Mouse (Mus musculus): Measurements from ENCODE around the gene Slc44a4.
"Not testable (repeated sequence)": the region's sequence is repeated elsewhere in the genome, so short reads cannot be mapped to it uniquely, and the experiment has no call there.

Gene Slc44a4

DNA sequence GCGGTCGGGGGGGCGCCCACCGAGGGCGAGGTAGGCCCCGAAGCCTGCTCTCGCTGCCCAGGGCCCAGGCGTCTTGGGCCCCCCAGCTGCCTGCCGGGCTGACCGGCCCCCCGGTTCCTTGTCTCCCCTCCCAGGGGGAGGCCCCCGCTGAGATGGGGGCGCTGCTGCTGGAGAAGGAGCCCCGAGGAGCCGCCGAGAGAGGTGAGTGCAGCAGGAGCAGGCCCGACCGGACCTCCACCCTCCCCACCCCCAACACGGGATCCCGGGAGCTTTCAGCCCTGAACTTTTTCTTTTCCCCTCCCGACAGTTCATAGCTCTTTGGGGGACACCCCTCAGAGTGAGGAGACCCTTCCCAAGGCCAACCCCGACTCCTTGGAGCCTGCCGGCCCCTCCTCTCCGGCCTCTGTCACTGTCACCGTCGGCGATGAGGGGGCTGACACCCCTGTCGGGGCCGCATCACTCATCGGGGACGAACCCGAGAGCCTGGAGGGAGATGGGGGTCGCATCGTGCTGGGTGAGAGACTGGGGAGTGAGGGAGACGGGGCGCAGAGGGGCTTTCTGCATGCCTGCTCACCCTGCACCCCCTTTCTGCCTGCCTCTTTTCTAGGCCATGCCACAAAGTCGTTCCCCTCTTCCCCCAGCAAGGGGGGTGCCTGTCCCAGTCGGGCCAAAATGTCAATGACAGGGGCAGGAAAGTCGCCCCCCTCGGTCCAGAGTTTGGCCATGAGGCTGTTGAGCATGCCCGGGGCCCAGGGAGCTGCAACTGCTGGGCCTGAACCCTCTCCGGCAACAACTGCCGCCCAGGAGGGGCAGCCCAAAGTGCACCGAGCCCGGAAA lies 15.0 kb upstream of the Slc44a4 start:
- DNase-seq (ENCODE audit: low spot score in 2 of 2): peak; percentile 34 to 46

DNA sequence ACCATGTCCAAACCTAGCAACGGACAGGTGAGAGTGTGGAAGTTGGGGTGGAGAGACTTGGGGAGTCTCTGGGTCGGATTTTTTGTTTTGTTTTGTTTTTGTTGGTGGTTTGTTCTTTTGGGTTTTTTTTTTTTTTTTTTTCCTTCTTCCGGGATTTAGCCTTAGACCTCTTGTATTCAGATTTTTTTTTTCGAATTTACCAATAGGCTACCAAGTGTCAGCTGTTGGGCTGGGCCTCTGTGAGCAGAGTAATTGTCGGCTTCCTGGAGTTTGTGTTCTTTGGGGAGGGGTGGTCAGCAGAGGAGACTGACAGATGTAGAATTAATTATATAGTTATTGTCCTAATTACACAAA lies 14.4 kb upstream of the Slc44a4 start:
- peak in 1 of 2 experiments; percentile 50 for DNase-seq (ENCODE audit: low spot score in 2 of 2)

DNA sequence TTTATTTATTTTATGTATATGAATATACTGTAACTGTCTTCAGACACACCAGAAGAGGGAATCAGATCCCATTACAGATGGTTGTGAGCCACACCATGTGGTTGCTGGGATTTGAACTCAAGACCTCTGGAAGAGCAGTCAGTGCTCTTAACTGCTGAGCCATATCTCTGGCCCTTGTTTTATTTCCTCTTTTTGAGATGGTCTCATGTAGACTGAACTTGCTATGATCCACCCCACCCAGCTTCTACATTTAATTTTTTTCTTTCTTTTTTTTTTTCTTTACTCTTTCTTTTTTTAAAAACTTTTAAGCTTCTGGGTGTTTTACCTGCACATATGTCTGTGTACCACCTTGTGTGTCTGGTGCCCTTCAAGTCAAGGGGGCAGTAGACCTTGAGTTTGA lies 13.4 kb upstream of the Slc44a4 start:
- not testable (repeated sequence) for DNase-seq (ENCODE audit: low spot score in 2 of 2)

DNA sequence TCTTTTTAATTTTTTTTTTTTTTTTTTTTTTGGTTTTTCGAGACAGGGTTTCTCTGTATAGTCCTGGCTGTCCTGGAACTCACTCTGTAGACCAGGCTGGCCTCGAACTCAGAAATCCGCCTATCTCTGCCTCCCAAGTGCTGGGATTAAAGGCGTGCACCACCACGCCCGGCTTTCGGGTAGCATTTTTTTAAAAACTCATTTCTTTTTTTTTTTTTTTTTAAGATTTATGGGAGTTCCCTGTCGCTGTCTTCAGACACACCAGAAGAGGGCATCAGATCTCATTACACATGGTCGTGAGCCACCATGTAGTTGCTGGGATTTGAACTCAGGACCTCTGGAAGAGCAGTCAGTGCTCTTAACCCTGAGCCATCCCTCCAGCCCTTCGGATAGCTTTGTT lies 12.3 kb upstream of the Slc44a4 start:
- not testable (repeated sequence) for DNase-seq (ENCODE audit: low spot score in 2 of 2)

DNA sequence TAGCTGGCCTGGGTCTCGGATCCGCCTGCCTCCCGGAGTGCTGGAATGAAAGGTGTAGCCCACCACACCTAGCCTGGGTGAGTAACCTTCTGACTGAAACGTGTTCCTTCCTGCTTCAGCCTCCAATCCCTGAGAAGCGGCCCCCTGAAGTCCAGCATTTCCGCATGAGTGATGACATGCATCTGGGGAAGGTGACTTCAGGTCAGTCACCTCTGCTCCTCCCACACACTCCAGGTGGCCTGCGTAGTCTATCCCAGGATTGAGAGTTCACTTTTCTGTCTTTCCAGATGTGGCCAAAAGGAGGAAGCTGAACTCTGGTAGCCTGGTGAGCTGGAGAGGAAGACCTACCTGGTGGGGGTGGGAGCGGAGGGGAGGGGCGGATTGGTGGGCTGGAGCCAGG lies 11.4 kb upstream of the Slc44a4 start:
- no peak for DNase-seq (ENCODE audit: low spot score in 2 of 2)

DNA sequence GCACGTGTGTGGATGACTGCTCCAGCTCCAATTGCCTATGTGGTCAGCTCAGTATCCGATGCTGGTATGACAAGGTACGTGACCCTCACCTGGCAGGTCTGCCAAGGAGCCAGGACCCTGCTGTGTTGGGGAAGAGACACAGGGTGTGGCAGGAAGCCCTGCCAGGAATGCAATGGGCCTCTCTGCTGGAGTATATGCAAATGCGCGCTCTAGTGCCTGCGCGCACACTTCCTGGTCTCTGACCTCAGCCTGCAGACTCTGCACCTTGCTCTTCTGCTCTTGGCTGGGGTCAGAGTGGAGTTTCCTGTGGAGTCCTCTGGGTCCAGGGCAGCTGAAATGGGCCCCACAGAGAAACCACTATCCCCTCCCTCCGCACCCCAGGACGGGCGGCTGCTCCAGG lies 3.3 kb upstream of the Slc44a4 start:
- no peak for DNase-seq (ENCODE audit: low spot score in 2 of 2)

DNA sequence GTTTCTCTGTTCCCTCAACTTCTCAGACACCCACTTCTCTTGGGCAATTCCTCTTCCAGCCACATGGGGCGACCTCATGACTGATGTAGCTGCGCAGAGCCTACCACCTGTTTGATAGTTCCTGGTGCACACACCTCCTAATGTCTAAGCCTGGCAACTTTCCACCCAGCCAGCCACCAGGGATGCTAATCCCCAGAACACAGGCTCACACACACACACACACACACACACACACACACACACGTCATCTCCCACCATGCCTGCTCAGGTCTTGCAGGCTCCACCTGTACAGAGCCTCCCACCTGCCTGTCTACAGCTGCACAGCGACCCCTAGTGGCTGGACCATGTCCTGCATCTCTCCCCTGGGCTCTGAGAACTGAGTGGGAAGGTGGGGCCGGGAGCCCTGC lies 2.3 kb upstream of the Slc44a4 start:
- DNase-seq (ENCODE audit: low spot score in 2 of 2): peak; percentile 74 to 76

DNA sequence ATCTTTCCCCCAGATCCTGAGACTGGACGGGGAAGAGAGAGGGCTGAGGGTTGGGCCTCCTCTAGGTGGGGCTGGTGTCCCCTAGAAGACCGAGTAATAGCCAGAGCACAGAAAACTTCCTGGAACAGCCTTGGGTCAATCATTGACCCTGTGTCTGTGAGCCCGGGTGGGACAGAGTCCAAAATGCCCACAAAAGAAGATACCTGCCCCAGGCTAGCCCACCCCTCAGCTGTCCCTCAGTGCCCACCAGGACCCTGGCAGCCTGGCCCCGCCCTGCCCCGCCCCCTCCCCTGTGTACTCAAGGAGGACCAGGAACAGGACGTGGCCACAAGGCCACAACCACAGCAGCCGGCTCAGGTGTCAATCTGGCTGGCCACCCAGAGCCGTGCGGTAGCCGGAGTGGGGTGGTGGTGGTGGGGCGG lies 1.2 kb downstream of the Slc44a4 start:
- DNase-seq (ENCODE audit: low spot score in 2 of 2): no peak

DNA sequence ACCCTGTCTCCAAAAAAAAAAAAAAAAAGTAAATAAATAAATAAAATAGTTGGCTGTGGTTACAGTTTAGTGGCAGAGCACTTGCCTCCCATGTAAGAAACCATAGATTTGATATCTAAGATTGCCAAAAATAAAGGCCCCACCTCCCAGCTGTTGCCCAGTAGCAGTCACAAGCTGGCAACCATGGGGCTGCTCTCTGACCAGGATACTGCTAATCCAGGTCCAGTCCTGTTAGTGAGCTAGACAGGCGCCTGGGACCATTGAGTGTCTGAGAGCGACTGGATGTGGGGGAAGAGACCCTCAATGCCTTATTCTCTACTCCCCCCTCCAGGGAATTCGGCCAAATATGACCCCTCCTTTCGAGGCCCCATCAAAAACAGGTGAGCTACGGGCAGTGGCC lies 2.0 kb downstream of the Slc44a4 start:
- DNase-seq (ENCODE audit: low spot score in 2 of 2): no peak

DNA sequence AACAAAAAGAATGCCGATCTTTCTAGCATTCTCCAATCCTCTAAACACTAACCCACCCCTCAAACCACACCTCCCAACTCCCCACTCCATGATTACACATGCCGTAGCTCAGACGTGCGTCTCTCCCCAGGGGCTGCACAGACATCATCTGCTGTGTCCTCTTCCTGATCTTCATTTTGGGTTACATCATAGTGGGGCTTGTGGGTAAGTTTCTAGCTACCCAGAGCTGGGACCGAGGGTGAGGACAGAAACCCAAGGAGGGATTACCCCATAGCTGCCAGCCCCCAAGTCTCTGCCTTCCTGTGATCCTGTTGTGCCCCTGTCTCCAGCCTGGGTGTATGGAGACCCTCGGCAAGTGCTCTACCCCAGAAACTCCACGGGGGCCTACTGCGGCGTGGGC lies 2.9 kb downstream of the Slc44a4 start:
- no peak for DNase-seq (ENCODE audit: low spot score in 2 of 2)

DNA sequence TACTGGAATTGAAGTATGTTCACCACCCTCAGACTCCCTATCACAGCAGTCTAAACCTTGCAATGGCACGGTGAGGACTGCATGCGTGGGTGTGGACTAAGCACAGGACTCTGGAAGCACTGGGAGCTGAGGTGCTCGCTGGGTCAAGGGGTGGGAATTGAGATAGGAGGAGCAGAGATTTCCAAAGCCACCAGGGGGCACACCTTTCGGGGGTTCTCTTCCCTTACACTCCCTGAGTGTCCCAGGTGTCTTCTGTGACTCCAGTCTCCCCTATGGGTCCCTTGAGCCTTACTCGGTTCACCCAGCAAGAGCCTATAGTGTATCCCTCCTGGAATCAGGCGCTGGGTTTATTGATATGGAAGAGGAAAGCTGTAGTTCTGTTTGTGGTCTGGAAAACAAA lies 8.7 kb downstream of the Slc44a4 start:
- no peak for DNase-seq (ENCODE audit: low spot score in 2 of 2)

DNA sequence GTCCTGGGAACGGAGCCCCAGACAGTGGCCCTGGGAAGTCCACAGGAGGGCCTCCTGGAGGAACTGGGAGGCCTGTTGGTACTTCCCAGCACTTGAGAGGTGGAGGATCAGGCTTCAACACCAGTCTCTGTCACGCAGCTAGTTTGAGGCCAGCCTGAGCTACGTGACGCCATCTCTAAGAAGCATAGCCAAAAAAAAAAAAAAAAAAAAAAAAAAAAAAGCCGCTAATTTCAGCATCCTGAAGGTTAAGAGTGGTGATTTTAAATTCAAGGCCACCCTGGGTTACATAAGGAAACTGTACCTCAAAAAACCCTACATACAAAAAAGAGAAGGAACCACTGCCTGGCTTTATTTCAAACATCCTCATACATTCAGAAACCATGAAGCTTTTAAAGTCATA lies 10.0 kb downstream of the Slc44a4 start:
- DNase-seq (ENCODE audit: low spot score in 2 of 2): no peak

DNA sequence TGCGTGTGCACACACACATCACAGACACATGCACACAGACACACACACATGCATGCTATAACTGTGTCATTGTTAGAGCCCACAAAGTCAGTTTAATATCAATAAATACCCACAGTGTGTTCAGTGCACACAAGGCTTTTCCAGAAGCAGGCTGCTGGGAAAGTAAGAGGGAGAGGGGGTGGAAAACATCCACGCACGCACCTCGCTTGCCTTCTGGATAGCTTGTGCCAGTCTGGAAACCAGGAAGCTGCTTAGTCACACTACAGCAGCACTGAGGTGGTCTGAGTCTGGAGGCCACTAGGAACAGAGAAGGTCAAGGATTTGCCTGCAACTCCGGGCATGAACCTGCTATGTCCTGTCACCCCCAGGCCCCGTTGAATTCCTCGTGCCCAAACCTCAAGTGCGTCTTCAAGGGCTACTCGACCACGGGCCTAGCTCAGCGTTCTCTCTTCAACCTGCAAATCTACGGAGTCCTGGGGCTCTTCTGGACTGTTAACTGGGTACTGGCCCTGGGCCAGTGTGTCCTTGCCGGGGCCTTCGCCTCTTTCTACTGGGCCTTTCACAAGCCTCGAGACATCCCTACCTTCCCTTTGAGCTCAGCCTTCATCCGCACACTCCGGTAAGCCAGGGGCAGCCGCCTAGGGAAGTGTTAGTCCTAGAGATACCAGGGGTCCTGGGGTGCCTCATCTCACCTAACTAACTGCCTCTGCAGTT lies 13.2 kb downstream of the Slc44a4 start:
- DNase-seq (ENCODE audit: low spot score in 2 of 2): no peak

DNA sequence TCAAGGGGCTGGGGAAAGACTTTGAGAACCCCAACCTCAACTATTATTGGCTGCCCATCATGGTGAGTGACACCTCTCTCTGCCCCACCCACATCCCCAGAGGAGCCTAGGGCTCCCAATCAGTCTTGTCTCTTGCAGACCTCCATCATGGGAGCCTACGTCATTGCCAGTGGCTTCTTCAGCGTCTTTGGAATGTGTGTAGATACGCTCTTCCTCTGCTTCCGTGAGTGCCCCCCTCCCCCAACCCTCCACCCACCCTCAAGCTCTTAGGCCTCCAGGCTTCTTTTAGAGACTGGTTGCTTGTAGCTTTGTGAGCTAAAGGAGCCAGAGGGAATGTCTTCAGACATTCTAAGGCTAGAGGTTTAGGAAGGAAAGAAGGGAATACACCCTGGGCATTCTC lies 14.6 kb downstream of the Slc44a4 start:
- DNase-seq (ENCODE audit: low spot score in 2 of 2): no peak

DNA sequence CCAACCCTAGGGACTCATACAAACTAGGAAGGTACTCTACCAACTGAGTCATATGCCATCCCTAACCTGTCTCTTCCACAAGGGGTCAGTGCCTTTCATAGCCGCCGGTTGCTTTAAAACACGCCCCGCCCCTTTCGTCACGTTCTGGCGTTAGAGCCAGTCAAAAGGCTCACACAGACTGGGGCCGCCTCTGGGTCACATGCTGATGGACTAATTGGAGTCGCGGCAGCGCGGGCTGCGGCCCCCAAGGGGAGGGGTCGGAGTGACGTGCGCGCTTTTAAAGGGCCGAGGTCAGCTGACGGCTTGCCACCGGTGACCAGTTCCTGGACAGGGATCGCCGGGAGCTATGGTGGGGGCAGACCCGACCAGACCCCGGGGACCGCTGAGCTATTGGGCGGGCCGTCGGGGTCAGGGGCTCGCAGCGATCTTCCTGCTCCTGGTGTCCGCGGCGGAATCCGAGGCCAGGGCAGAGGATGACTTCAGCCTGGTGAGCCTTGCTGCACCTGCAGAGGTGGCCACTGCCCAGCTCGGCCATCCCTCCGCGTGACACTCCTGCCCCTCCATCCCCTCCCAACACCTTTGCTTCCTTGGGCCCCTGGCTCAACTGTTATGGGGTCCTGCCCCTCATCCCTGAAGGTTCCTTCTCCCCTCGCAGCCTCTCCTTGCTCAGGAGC lies 16.9 kb downstream of the Slc44a4 start, which contains the start of gene Neu1:
Gene Neu1 (plus strand): TSS at position 193 of the 674 bp plus-strand sequence.
- DNase-seq (ENCODE audit: low spot score in 2 of 2): peak; percentile 98

DNA sequence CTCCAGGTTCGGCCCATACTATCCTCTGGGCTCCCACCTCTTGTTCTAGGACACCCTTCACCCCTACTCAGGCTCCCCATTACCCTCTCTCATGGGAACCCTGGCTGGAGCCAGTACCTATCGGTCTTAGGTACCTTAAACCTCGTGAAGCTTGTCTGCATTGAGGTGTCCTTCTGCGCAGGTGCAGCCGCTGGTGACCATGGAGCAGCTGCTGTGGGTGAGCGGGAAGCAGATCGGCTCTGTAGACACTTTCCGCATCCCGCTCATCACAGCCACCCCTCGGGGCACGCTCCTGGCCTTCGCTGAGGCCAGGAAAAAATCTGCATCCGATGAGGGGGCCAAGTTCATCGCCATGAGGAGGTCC lies 17.5 kb downstream of the Slc44a4 start:
- peak; percentile 48 to 52 for DNase-seq (ENCODE audit: low spot score in 2 of 2)

DNA sequence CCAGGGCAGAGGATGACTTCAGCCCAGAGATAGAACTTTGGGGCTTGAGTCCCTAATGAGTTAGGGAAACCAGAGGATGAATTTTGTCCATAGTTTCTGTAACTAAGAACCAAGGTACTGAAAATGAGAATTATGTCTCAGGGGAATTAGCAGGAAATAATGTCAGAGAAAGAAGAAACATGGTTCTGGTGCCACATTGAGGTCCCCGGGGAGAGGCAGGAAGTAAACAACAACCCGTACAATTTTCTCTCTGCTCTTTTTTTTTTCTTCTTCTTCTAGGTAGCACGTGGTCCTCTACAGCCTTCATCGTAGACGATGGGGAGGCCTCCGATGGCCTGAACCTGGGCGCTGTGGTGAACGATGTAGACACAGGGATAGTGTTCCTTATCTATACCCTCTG lies 18.0 kb downstream of the Slc44a4 start:
- DNase-seq (ENCODE audit: low spot score in 2 of 2): peak; percentile 60 to 72

DNA sequence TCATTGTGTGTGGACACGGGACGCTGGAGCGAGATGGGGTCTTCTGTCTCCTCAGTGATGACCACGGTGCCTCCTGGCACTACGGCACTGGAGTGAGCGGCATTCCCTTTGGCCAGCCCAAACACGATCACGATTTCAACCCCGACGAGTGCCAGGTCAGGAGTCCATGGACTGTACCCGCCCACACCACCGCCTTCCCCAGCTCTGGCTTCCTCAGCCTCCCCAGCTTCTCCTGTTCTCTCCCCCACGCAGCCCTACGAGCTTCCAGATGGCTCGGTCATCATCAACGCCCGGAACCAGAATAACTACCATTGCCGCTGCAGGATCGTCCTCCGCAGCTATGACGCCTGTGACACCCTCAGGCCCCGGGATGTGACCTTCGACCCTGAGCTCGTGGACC lies 19.8 kb downstream of the Slc44a4 start:
- no peak for DNase-seq (ENCODE audit: low spot score in 2 of 2)

DNA sequence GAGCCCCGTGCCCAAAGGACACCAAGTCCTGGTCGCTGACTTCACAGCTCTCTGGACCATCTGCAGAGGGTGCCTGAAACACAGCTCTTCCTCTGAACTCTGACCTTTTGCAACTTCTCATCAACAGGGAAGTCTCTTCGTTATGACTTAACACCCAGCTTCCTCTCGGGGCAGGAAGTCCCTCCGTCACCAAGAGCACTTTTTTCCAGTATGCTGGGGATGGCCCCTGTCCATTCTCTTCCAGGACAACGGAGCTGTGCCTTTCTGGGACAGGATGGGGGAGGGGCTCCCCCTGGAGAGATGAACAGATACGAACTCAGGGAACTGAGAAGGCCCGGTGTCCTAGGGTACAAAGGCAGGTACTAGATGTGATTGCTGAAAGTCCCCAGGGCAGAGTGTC lies 20.6 kb downstream of the Slc44a4 start:
- peak in 1 of 2 experiments; percentile 27 for DNase-seq (ENCODE audit: low spot score in 2 of 2)

DNA sequence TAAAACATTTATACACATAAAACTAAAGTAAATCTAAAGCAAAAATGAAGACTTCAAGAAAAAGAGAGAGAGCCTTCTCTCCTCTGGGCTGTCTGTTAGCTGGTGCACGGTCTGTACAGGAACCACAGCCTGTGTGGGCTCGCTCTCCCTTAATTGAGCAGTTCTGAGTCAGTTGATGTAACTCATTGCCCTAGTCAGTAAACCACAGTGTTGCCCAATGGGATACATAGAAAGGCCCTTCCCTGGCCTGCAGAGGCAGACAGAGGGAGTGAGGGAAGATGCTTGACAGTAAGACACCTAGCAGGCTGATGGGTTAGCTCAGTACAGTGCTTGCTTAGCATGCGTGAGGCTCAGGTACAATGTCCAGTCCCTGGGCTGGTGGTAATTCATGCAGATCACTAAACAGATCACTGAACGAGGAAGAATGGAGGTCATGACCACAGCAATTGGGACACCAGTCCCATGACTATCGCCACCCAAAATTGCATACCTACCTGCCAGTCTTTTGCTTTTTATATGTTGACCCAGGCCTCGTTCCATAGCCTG lies 23.8 kb downstream of the Slc44a4 start:
- DNase-seq (ENCODE audit: low spot score in 2 of 2): no peak

DNA sequence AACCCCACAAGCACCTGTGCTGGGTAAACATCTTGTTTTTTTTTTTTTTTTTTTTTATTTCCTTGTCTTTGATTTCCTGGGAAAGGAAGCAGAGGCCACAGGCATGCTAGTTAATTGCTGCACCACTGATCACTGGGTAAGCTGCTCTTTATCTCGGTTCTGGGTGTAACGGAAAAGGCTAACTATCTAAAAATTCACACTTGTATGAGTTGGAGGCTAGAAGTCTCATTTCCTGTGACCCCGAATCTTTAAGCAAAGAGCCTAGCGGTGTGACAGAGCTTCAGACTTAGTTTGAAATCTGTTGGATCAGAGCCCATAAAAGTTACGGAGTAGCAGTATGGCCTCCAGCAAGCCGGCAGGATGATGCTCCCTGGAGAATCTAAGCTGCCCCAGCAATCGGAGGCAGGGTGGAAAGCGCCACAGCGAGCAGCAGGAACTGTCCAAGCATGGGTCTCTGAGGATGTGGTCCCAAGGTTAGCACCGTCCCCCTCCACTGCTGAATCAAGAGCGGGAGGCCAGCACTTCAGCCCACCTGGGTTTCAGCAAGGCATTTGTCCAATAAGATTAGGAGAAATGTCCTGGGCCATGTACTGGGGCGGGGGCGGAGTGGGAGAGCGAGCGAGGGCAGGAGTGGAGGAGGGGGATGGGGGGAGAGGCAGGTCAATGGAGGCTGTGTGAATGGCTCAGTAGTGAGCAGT lies 27.2 kb downstream of the Slc44a4 start:
- no peak for DNase-seq (ENCODE audit: low spot score in 2 of 2)

Data from spleen, postnatal 36 days (tissue).